Mouse (Mus musculus): ENCODE results near the gene Gpank1. TPM values are rescaled to one million over a fixed set of nuclear protein-coding genes. Genes with fewer than 3 reads are reported as not detected.

Gene Gpank1
- total and polyA plus RNA-seq, 2 experiments from 2014 or later, result 9.6 to 24.1 TPM

- DNase-seq (ENCODE audit: low spot score), result no peak
- no peak for ATAC-seq (ENCODE audit: insufficient read depth, low read depth)
- Histone ChIP-seq H3K4me3 (ENCODE audit: low read depth, low read length) (no peak overlapping the region), H3K27me3 (ENCODE audit: control insufficient read depth, insufficient read depth, low read length) (no peaks in the 10 kb centered on the region), H3K27ac (ENCODE audit: low read depth) (no peak overlapping the region), H3K4me1 (ENCODE audit: control insufficient read depth, insufficient read depth) (no peaks in the 10 kb centered on the region), H3K9ac (replicated peaks; ENCODE audit: low read depth, low read length) (no peak overlapping the region), H3K4me2 (ENCODE audit: low read depth, low read length) (no peak overlapping the region), H3K36me3 (replicated peaks; ENCODE audit: control insufficient read depth, insufficient read depth, low read length) (peaks cover 82% of the 10 kb centered on the region), H3K9me3 (replicated peaks; ENCODE audit: control insufficient read depth, low read length) (no peaks in the 10 kb centered on the region)
- TF ChIP-seq CTCF (IDR thresholded peaks at IDR 0.05; ENCODE audit: low read depth), result no peak
- no peak for TF ChIP-seq EP300 (IDR thresholded peaks at IDR 0.05; ENCODE audit: low read depth)
- 81% methylated on average over 11 of the region's 11 CpGs for WGBS
Observed at GRCm38 (mm10) chr17:35101161-35101560, 20.1 kb upstream of the Gpank1 start.

GRCm38 (mm10) chr17:35102299-35102698, 19.0 kb upstream of the Gpank1 start:
- TF ChIP-seq EP300 (IDR thresholded peaks at IDR 0.05; ENCODE audit: low read depth) (no peak), CTCF (IDR thresholded peaks at IDR 0.05; ENCODE audit: low read depth) (no peak)
- Histone ChIP-seq H3K9me3 (replicated peaks; ENCODE audit: control insufficient read depth, low read length) (no peaks in the 10 kb centered on the region), H3K9ac (replicated peaks; ENCODE audit: low read depth, low read length) (no peak overlapping the region), H3K36me3 (replicated peaks; ENCODE audit: control insufficient read depth, insufficient read depth, low read length) (peaks cover 71% of the 10 kb centered on the region), H3K27me3 (ENCODE audit: control insufficient read depth, insufficient read depth, low read length) (no peaks in the 10 kb centered on the region), H3K4me2 (ENCODE audit: low read depth, low read length) (no peak overlapping the region), H3K27ac (ENCODE audit: low read depth) (no peak overlapping the region), H3K4me3 (ENCODE audit: low read depth, low read length) (no peak overlapping the region), H3K4me1 (ENCODE audit: control insufficient read depth, insufficient read depth) (no peaks in the 10 kb centered on the region)
- 63% methylated on average over 8 of the region's 8 CpGs for WGBS
- no peak for ATAC-seq (ENCODE audit: insufficient read depth, low read depth)
- DNase-seq (ENCODE audit: low spot score), result no peak

GRCm38 (mm10) chr17:35103221-35103690, 18.0 kb upstream of the Gpank1 start:
- no peaks in the 10 kb centered on the region for H3K27me3 ChIP-seq (ENCODE audit: control insufficient read depth, insufficient read depth, low read length)
- peaks cover 61% of the 10 kb centered on the region for H3K36me3 ChIP-seq (replicated peaks; ENCODE audit: control insufficient read depth, insufficient read depth, low read length)
- ATAC-seq (ENCODE audit: insufficient read depth, low read depth), result no peak; the same call in 1 of the 2 replicates
- 42% methylated on average over 6 of the region's 6 CpGs for WGBS
- no peak overlapping the region for H3K4me3 ChIP-seq (ENCODE audit: low read depth, low read length)
- TF ChIP-seq EP300 (IDR thresholded peaks at IDR 0.05; ENCODE audit: low read depth), result no peak
- H3K9ac ChIP-seq (replicated peaks; ENCODE audit: low read depth, low read length), result no peak overlapping the region
- DNase-seq (ENCODE audit: low spot score), result no peak
- H3K4me1 ChIP-seq (ENCODE audit: control insufficient read depth, insufficient read depth), result no peaks in the 10 kb centered on the region
- H3K27ac ChIP-seq (ENCODE audit: low read depth), result no peak overlapping the region
- no peak overlapping the region for H3K4me2 ChIP-seq (ENCODE audit: low read depth, low read length)
- no peaks in the 10 kb centered on the region for H3K9me3 ChIP-seq (replicated peaks; ENCODE audit: control insufficient read depth, low read length)

GRCm38 (mm10) chr17:35104079-35104478, 17.2 kb upstream of the Gpank1 start:
- Histone ChIP-seq H3K36me3 (replicated peaks; ENCODE audit: control insufficient read depth, insufficient read depth, low read length) (peaks cover 53% of the 10 kb centered on the region), H3K9ac (replicated peaks; ENCODE audit: low read depth, low read length) (no peak overlapping the region), H3K9me3 (replicated peaks; ENCODE audit: control insufficient read depth, low read length) (no peaks in the 10 kb centered on the region), H3K4me3 (ENCODE audit: low read depth, low read length) (no peak overlapping the region), H3K4me1 (ENCODE audit: control insufficient read depth, insufficient read depth) (no peaks in the 10 kb centered on the region), H3K4me2 (ENCODE audit: low read depth, low read length) (no peak overlapping the region), H3K27me3 (ENCODE audit: control insufficient read depth, insufficient read depth, low read length) (no peaks in the 10 kb centered on the region), H3K27ac (ENCODE audit: low read depth) (no peak overlapping the region)
- 83% methylated on average over 7 of the region's 7 CpGs for WGBS
- ATAC-seq (ENCODE audit: insufficient read depth, low read depth) (no peak), DNase-seq (ENCODE audit: low spot score) (no peak)
- TF ChIP-seq CTCF (IDR thresholded peaks at IDR 0.05; ENCODE audit: low read depth), result no peak
- TF ChIP-seq EP300 (IDR thresholded peaks at IDR 0.05; ENCODE audit: low read depth), result no peak

- H3K27ac ChIP-seq (ENCODE audit: low read depth), result no peak overlapping the region
- no peak overlapping the region for H3K4me2 ChIP-seq (ENCODE audit: low read depth, low read length)
- H3K27me3 ChIP-seq (ENCODE audit: control insufficient read depth, insufficient read depth, low read length), result no peaks in the 10 kb centered on the region
- no peak for ATAC-seq (ENCODE audit: insufficient read depth, low read depth)
- peaks cover 46% of the 10 kb centered on the region for H3K36me3 ChIP-seq (replicated peaks; ENCODE audit: control insufficient read depth, insufficient read depth, low read length)
- no peak for TF ChIP-seq CTCF (IDR thresholded peaks at IDR 0.05; ENCODE audit: low read depth)
- TF ChIP-seq EP300 (IDR thresholded peaks at IDR 0.05; ENCODE audit: low read depth), result no peak
- no peak for DNase-seq (ENCODE audit: low spot score)
- H3K9me3 ChIP-seq (replicated peaks; ENCODE audit: control insufficient read depth, low read length), result no peaks in the 10 kb centered on the region
- 58% methylated on average over 6 of the region's 6 CpGs for WGBS
- H3K4me3 ChIP-seq (ENCODE audit: low read depth, low read length), result no peak overlapping the region
- no peaks in the 10 kb centered on the region for H3K4me1 ChIP-seq (ENCODE audit: control insufficient read depth, insufficient read depth)
- H3K9ac ChIP-seq (replicated peaks; ENCODE audit: low read depth, low read length), result no peak overlapping the region
Observed at GRCm38 (mm10) chr17:35104754-35105153, 16.5 kb upstream of the Gpank1 start.

- H3K4me2 ChIP-seq (ENCODE audit: low read depth, low read length), result no peak overlapping the region
- no peaks in the 10 kb centered on the region for H3K4me1 ChIP-seq (ENCODE audit: control insufficient read depth, insufficient read depth)
- DNase-seq (ENCODE audit: low spot score) (peak; percentile 26), ATAC-seq (ENCODE audit: insufficient read depth, low read depth) (no peak)
- no peak overlapping the region for H3K27ac ChIP-seq (ENCODE audit: low read depth)
- TF ChIP-seq EP300 (IDR thresholded peaks at IDR 0.05; ENCODE audit: low read depth) (no peak), CTCF (IDR thresholded peaks at IDR 0.05; ENCODE audit: low read depth) (peak; percentile 59)
- peaks cover 35% of the 10 kb centered on the region for H3K36me3 ChIP-seq (replicated peaks; ENCODE audit: control insufficient read depth, insufficient read depth, low read length)
- WGBS, result 30% methylated on average over 13 of the region's 13 CpGs
- H3K27me3 ChIP-seq (ENCODE audit: control insufficient read depth, insufficient read depth, low read length), result no peaks in the 10 kb centered on the region
- H3K4me3 ChIP-seq (ENCODE audit: low read depth, low read length), result no peak overlapping the region
- H3K9me3 ChIP-seq (replicated peaks; ENCODE audit: control insufficient read depth, low read length), result no peaks in the 10 kb centered on the region
- 0 out of 2 replicates have a peak overlapping the region, but pooled peaks have one; percentile 1 for H3K9ac ChIP-seq (replicated peaks; ENCODE audit: low read depth, low read length)
Observed at GRCm38 (mm10) chr17:35105740-35106389, 15.4 kb upstream of the Gpank1 start.

All from heart, postnatal 0 days (tissue).